Mouse (Mus musculus): ENCODE data around the gene Hoxc5. TPM values are rescaled to one million over a fixed set of nuclear protein-coding genes. Genes with fewer than 3 reads are reported as not detected.

Hoxc5 gene
- total and polyA plus RNA-seq, 2 experiments from 2014 or later = 0.88 TPM; not detected in 1

GRCm38 (mm10) chr15:103038701-103039480 lies 71.6 kb downstream of the Hoxc5 start:
- Histone ChIP-seq H3K4me1 (ENCODE audit: insufficient read depth, low read length) (no peaks in the 10 kb centered on the region), H3K27me3 (ENCODE audit: insufficient read depth, low read length) (peaks cover 99% of the 10 kb centered on the region), H3K9me3 (ENCODE audit: low read length) (no peaks in the 10 kb centered on the region), H3K4me2 (ENCODE audit: low read depth, low read length, poor library complexity, severe bottlenecking) (no peak overlapping the region), H3K27ac (ENCODE audit: low read depth, low read length) (no peak overlapping the region), H3K36me3 (ENCODE audit: insufficient read depth, low read length) (no peaks in the 10 kb centered on the region), H3K4me3 (ENCODE audit: low read depth, low read length) (no peak overlapping the region), H3K9ac (replicated peaks; ENCODE audit: low read length, poor library complexity, severe bottlenecking) (no peak overlapping the region)
- ATAC-seq (ENCODE audit: low FRiP score) = no peak
- TF ChIP-seq CTCF (IDR thresholded peaks at IDR 0.05) = no peak
- 12% methylated on average over 10 of the region's 10 CpGs for WGBS
- DNase-seq (ENCODE audit: low spot score) = no peak

- 7% methylated on average over 3 of the region's 3 CpGs for WGBS
- no peak for TF ChIP-seq CTCF (IDR thresholded peaks at IDR 0.05)
Observed at GRCm38 (mm10) chr15:103039609-103040008, 72.4 kb downstream of the Hoxc5 start.

DNA sequence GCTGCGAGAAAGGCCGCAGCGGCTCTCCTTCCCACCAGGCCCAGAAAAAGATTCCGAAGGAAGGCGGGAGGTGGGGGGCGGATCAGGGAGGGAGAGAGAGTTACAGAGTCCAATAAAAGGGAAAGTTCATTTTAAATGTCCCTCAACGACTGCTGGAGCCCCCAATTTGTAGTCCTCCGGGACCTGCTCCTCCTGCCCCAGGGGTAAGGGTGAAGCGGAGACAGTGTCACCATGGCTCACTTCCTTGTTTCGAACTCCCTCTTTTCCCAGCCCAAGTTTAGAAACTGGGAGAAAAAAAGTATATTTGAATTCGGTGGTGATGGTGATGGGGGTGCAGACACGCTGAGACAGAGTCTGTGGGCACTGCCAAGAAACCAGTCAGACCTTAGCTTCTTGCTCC lies 73.4 kb downstream of the Hoxc5 start:
- no peak overlapping the region for H3K4me3 ChIP-seq (ENCODE audit: low read depth, low read length)
- 5% methylated on average over 12 of the region's 12 CpGs for WGBS
- TF ChIP-seq CTCF (IDR thresholded peaks at IDR 0.05) = no peak
- DNase-seq (ENCODE audit: low spot score) (no peak), ATAC-seq (ENCODE audit: low FRiP score) (no peak)
- H3K27ac ChIP-seq (ENCODE audit: low read depth, low read length) = no peak overlapping the region
- no peak overlapping the region for H3K9ac ChIP-seq (replicated peaks; ENCODE audit: low read length, poor library complexity, severe bottlenecking)
- no peaks in the 10 kb centered on the region for H3K36me3 ChIP-seq (ENCODE audit: insufficient read depth, low read length)
- no peak overlapping the region for H3K4me2 ChIP-seq (ENCODE audit: low read depth, low read length, poor library complexity, severe bottlenecking)
- H3K4me1 ChIP-seq (ENCODE audit: insufficient read depth, low read length) = no peaks in the 10 kb centered on the region
- peaks cover 94% of the 10 kb centered on the region for H3K27me3 ChIP-seq (ENCODE audit: insufficient read depth, low read length)
- H3K9me3 ChIP-seq (ENCODE audit: low read length) = no peaks in the 10 kb centered on the region

More at GRCm38 (mm10) chr15:103039609-103040008, 72.4 kb downstream of the Hoxc5 start:
- peaks cover 99% of the 10 kb centered on the region for H3K27me3 ChIP-seq (ENCODE audit: insufficient read depth, low read length)
- DNase-seq (ENCODE audit: low spot score) = no peak
- no peak overlapping the region for H3K9ac ChIP-seq (replicated peaks; ENCODE audit: low read length, poor library complexity, severe bottlenecking)
- no peak overlapping the region for H3K4me3 ChIP-seq (ENCODE audit: low read depth, low read length)
- no peak for ATAC-seq (ENCODE audit: low FRiP score)
- no peak overlapping the region for H3K4me2 ChIP-seq (ENCODE audit: low read depth, low read length, poor library complexity, severe bottlenecking)
- H3K4me1 ChIP-seq (ENCODE audit: insufficient read depth, low read length) = no peaks in the 10 kb centered on the region
- H3K9me3 ChIP-seq (ENCODE audit: low read length) = no peaks in the 10 kb centered on the region
- no peak overlapping the region for H3K27ac ChIP-seq (ENCODE audit: low read depth, low read length)
- no peaks in the 10 kb centered on the region for H3K36me3 ChIP-seq (ENCODE audit: insufficient read depth, low read length)

- 10% methylated on average over 5 of the region's 5 CpGs for WGBS
- DNase-seq (ENCODE audit: low spot score) (no peak), ATAC-seq (ENCODE audit: low FRiP score) (no peak)
- Histone ChIP-seq H3K27ac (ENCODE audit: low read depth, low read length) (no peak overlapping the region), H3K36me3 (ENCODE audit: insufficient read depth, low read length) (no peaks in the 10 kb centered on the region), H3K9me3 (ENCODE audit: low read length) (no peaks in the 10 kb centered on the region), H3K4me1 (ENCODE audit: insufficient read depth, low read length) (no peaks in the 10 kb centered on the region), H3K27me3 (ENCODE audit: insufficient read depth, low read length) (peaks cover 91% of the 10 kb centered on the region), H3K4me2 (ENCODE audit: low read depth, low read length, poor library complexity, severe bottlenecking) (no peak overlapping the region), H3K9ac (replicated peaks; ENCODE audit: low read length, poor library complexity, severe bottlenecking) (no peak overlapping the region), H3K4me3 (ENCODE audit: low read depth, low read length) (no peak overlapping the region)
- TF ChIP-seq CTCF (IDR thresholded peaks at IDR 0.05) = no peak
Observed at GRCm38 (mm10) chr15:103041613-103042012, 74.4 kb downstream of the Hoxc5 start.

- no peak for ATAC-seq (ENCODE audit: low FRiP score)
- no peak for DNase-seq (ENCODE audit: low spot score)
- H3K9ac ChIP-seq (replicated peaks; ENCODE audit: low read length, poor library complexity, severe bottlenecking) = no peak overlapping the region
- no peaks in the 10 kb centered on the region for H3K9me3 ChIP-seq (ENCODE audit: low read length)
- peaks cover 87% of the 10 kb centered on the region for H3K27me3 ChIP-seq (ENCODE audit: insufficient read depth, low read length)
- WGBS = 0% methylated on average over 1 of the region's 1 CpGs
- no peak for TF ChIP-seq CTCF (IDR thresholded peaks at IDR 0.05)
- no peak overlapping the region for H3K27ac ChIP-seq (ENCODE audit: low read depth, low read length)
- no peak overlapping the region for H3K4me2 ChIP-seq (ENCODE audit: low read depth, low read length, poor library complexity, severe bottlenecking)
- no peaks in the 10 kb centered on the region for H3K4me1 ChIP-seq (ENCODE audit: insufficient read depth, low read length)
- no peak overlapping the region for H3K4me3 ChIP-seq (ENCODE audit: low read depth, low read length)
- no peaks in the 10 kb centered on the region for H3K36me3 ChIP-seq (ENCODE audit: insufficient read depth, low read length)
Observed at GRCm38 (mm10) chr15:103042209-103042608, 75.0 kb downstream of the Hoxc5 start.

DNA sequence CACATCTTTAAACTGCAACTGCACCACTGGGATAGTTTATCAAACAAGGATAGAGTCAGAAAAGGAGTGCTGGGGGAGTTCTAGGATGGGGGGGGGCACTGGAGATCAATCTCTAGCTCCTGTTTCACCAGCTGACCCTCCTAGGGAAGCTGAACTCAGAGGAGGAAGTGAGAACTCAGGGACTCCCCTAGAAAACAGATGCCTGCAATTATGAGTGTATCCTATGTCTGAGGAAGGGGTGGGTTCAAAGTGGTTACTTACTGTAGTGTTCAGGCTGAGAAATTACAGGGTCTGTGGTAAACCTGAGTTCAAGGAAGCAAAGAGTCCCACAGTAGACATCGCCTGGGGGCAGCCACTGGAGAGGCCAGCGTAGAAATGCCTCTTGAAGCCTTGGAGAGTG lies 84.4 kb downstream of the Hoxc5 start:
- 96% methylated on average over 2 of the region's 2 CpGs for WGBS
- Histone ChIP-seq H3K4me2 (ENCODE audit: low read depth, low read length, poor library complexity, severe bottlenecking) (no peak overlapping the region), H3K9ac (replicated peaks; ENCODE audit: low read length, poor library complexity, severe bottlenecking) (no peak overlapping the region), H3K4me1 (ENCODE audit: insufficient read depth, low read length) (no peaks in the 10 kb centered on the region), H3K27ac (ENCODE audit: low read depth, low read length) (no peak overlapping the region), H3K36me3 (ENCODE audit: insufficient read depth, low read length) (no peaks in the 10 kb centered on the region), H3K27me3 (ENCODE audit: insufficient read depth, low read length) (peaks cover 82% of the 10 kb centered on the region), H3K9me3 (ENCODE audit: low read length) (no peaks in the 10 kb centered on the region), H3K4me3 (ENCODE audit: low read depth, low read length) (no peak overlapping the region)
- TF ChIP-seq CTCF (IDR thresholded peaks at IDR 0.05) = no peak
- DNase-seq (ENCODE audit: low spot score) (no peak), ATAC-seq (ENCODE audit: low FRiP score) (no peak)
